Mouse (Mus musculus): ENCODE data around the gene Rdh13. TPM values are rescaled to one million over a fixed set of nuclear protein-coding genes. Genes with fewer than 3 reads are reported as not detected.

Rdh13 gene
- total RNA-seq (2021), result 10 to 100 TPM; 33.1 to 40.5 TPM
- long read RNA-seq, experiment 1, partial matches to known transcripts, result 0 of 5 reads
- long read RNA-seq, experiment 1, other reads (novel, unspliced or antisense), result 3 of 5 reads
- long read RNA-seq, experiment 2, partial matches to known transcripts, result 0 of 5 reads
- long read RNA-seq, experiment 2, other reads (novel, unspliced or antisense), result 3 of 5 reads

DNA sequence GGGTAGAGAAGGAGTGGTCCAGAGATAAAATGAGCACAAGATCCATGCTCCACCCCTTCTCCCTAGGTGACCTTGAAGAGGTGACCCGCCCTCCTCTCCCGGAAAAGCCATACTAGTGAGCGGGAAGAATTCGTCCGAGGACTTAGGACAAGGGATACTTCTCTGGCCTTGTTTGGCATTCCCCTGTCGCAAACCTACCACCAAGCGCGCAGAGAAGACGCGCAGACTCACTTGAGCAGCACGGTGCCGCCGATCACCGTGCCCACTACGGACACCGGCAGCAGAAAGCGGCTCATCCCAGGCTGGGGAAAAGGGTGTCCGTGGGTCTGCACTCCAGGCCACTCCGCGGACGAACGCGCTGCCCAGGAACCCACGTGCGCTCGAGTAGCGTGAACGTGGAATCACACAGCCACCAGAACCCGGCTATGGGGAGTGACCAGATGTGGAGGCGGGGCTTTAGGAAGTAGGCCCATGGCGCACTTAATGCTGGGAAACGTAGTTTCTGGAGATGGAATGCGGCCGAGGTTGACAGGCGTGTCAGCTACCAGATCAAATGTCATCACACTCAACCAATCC lies at the start of gene Rdh13:
Rdh13 (minus strand) TSS at position 434 of the 576 bp plus-strand sequence.
- peak; percentile 93 to 95 for DNase-seq

DNA sequence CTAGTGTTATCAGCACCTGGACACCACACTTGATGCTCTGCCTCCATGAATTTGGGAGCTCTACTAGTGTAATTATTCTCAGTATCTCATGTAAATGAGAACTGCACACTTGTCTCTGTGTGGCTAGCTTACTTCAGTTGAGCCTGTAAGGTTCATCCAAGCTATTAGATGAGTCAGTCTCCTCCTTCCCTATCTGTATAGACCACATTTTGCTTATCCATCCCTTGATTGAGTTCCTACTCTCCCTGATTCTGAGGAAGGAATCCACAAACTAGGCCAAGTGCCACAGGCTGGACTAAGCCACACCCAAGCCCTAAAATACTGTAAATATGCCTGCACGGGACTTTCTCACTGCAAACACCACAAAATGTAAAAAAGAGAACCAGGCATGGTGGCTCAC lies 48.5 kb upstream of the Rdh13 start:
- DNase-seq, result no peak

DNA sequence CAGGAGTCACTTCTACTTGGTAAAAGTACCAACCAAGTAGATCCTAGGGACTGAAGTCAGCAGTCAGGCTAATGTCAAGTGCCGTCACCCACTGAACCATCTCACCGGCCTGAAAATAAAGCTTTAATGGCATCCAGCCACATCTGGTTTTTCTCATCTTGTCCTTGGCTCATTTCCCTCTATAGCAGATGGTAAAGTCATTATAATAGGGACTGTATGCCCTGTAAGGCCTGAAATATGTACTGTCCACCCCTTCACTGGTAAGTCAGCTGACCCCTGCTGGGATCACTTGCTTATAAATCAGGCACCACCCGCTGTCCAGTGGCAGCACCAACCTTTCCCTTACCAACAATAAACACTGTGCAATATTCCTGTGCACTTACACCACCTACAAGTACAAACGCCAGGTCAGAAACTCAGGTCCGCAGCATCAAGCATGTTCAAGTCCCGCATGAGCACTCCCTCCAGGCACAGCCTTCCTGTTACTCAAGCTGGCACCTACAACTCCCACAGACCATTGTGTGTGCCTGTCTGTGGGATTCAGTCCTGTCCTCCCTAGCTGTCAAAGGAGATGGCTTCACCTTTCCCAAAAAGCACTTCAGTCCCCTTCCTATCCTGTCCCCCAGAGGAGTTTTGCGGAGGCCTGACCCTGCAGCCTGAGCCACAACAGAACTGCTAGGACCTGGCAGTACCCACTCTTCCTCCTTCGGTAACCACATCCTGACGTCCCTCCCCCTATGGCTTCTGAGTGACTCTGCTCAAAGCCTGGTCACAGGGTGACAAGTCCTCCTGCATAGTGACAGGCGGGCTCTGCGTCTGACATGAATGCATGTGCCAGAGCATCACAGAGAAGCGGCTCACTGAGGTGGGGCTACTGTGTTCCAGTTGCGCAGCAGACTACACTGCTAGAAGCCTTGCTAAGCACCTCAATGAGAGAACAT lies 47.1 kb upstream of the Rdh13 start:
- peak in 1 of 2 experiments; percentile 68 for DNase-seq

- peak; percentile 68 to 88 for DNase-seq
Measured at GRCm38 (mm10) chr7:4491308-4491707, 45.9 kb upstream of the Rdh13 start.

DNA sequence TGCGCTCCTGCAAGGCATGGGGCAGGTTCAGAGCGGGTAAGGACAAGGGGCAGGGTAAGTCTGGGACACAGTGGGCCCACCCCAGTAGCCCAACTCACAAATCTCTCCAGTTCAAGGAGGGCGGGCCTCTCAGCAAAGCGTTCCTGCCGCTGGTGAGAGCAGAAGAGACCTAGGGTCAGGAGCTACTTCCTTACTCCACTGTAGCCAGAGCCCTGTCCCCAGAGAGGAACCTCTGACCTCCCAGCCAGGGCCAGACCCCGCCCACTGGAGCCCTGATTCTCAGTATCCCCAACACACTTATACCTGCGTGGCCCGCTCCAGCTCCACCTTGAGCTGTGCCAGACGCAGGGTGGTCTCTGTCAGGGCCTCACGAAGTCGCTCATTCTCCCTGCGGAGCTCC lies 36.8 kb upstream of the Rdh13 start:
- no peak for DNase-seq

- DNase-seq, result peak in 1 of 2 experiments; percentile 65
Measured at GRCm38 (mm10) chr7:4479674-4480073, 34.2 kb upstream of the Rdh13 start.

GRCm38 (mm10) chr7:4478796-4479291 lies 33.4 kb upstream of the Rdh13 start:
- no peak for DNase-seq

GRCm38 (mm10) chr7:4478021-4478795 lies 32.8 kb upstream of the Rdh13 start:
- peak; percentile 86 to 92 for DNase-seq

GRCm38 (mm10) chr7:4473940-4474339 lies 28.5 kb upstream of the Rdh13 start:
- DNase-seq, result no peak

DNA sequence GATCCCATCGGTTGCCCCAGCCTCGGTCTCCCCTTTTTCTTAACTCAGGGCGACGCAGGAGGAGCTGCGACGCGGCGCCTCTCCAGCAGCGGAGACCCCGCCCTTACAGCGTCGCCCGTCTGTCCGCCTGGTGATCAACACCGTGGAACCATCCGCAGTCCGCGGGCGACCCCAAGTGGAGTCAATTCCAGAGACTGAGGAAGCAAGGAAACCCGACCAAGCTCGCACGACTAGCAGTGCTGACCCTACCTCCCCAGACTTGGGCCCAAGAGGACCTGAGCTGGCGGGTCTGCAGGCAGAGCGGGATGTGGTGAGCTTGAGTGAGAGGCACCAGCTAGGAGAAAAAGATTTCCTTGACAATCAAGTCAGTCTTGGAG lies 25.7 kb upstream of the Rdh13 start:
- DNase-seq, result peak; percentile 87 to 93

DNA sequence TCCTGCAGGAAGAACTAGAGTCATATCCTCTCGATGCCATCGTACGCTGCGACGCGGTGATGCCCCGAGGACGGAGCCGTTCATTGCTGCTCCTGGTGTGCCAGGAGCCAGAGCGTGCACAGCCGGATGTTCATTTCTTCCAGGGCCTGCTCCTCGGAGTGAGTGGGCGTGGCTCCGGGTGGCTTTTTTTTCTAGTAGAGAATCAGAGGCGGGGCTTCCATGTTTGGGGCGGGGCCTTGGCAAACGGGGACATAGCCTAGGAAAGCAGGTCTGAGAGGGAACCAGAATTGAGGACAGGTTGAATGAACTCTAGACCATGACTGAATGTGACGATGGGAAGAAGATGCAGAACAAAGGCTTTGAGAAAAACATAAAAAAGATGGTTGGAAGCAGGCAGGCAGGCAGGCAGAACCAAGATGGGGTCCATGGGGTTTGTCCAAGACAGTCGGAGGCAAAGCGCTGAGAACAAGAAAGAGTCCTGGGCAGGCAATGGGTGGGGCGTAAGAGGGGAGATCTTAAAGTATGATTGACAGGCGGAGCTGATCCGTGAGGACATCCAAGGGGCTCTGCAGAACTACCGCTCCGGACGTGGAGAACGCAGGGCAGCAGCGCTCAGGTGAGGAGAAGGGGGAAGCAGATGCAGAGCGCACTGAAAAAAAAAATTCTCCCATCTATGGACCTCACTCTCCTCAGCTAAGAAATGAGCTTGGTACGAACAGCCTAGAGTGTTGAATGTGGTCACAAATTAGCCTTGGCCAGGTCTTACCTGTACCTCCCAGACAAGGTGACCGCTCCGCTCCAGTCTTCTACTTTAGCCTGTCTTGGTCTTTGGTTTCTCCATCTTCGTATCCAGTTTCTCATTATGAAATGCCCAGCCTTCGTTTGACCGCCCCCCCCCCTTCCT lies 25.1 kb upstream of the Rdh13 start:
- DNase-seq, result peak; percentile 71 to 81

GRCm38 (mm10) chr7:4467801-4468200 lies 22.4 kb upstream of the Rdh13 start:
- peak in 1 of 2 experiments; percentile 2 for DNase-seq

- DNase-seq, result no peak
Measured at GRCm38 (mm10) chr7:4464194-4464824, 18.9 kb upstream of the Rdh13 start.

- no peak for DNase-seq
Measured at GRCm38 (mm10) chr7:4460576-4461434, 15.4 kb upstream of the Rdh13 start, which contains the start of gene Eps8l1. Eps8l1 (plus strand) TSS chr7:4460674.

GRCm38 (mm10) chr7:4452644-4453043 lies 7.2 kb upstream of the Rdh13 start:
- DNase-seq, result no peak

- no peak for DNase-seq
Measured at GRCm38 (mm10) chr7:4449211-4449610, 3.8 kb upstream of the Rdh13 start.

DNA sequence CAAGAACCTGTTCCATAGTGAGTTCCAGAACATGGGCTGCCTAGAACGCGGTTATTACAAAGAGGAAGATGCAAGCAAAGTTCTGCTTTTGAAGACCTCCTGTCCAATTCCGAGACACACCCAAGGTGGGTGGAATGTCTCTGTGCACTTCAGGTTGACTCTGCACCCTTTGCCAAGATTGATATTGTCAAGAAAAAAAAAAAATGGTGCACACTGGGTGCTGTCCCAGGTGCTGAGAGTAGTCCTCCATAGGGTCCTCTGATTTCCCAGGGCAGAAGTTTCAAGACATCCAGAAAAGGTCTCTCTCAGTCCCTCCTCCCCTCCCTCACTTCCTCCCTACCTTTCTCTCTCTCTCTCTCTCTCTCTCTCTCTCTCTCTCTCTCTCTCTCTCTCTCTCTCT lies 3.0 kb upstream of the Rdh13 start:
- DNase-seq, result no peak

DNA sequence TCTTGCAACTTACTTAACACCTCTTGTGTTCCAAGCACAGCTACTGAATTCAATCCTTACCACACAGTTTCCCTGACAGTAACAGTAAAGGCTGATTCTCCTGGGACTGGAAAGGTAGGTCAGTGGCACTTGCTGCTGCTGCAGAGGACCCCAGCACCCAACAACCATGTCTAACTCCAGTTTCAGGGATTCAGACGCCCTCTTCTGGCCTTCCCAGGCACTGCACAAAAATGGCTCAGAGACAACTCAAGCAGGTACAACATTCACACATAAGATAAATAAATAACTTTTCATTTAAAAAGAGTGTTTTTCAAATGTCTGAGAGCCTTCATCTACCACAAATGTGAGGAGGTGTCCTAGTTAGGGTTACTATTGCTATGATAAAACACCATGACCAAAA lies 1.7 kb upstream of the Rdh13 start:
- DNase-seq, result no peak

GRCm38 (mm10) chr7:4440549-4440948 lies 4.9 kb downstream of the Rdh13 start:
- DNase-seq, result no peak
